Mouse (Mus musculus) forebrain, embryonic 16.5 days (tissue): ENCODE measurements around the gene Hdac5. TPM values are rescaled to one million over a fixed set of nuclear protein-coding genes. Genes with fewer than 3 reads are reported as not detected.

Experiments
- ATAC-seq: fragments of 200-750 bp; cut with Nextera tagmentation; 2 replicates; pipeline ENCODE4 v1.8.0; 2017; ENCODE audit warnings: mild to moderate bottlenecking, moderate library complexity
- H3K27ac ChIP-seq: fragments of 300-500 bp; sonication (generic); 2 replicates; pipeline ENCODE4 v1.5.1; 2014; ENCODE audit warnings: low read length, control low read depth
- H3K27me3 ChIP-seq: fragments of 300-500 bp; sonication (generic); replicated peaks from 2 replicates; pipeline ENCODE4 v1.6.1; 2014; ENCODE audit warnings: low read length; ENCODE audit not compliant: control insufficient read depth, insufficient read depth
- H3K36me3 ChIP-seq: fragments of 300-500 bp; sonication (generic); 2 replicates; pipeline ENCODE4 v1.6.1; 2014; ENCODE audit not compliant: control insufficient read depth, insufficient read depth
- H3K4me1 ChIP-seq: fragments of 300-500 bp; sonication (generic); replicated peaks from 2 replicates; pipeline ENCODE4 v1.6.1; 2014; ENCODE audit warnings: low read length; ENCODE audit not compliant: control insufficient read depth, insufficient read depth
- H3K4me2 ChIP-seq: fragments of 300-500 bp; sonication (generic); 2 replicates; pipeline ENCODE4 v1.6.1; 2014; ENCODE audit warnings: mild to moderate bottlenecking, low read length, control low read depth
- H3K4me3 ChIP-seq: fragments of 300-500 bp; sonication (generic); replicated peaks from 2 replicates; pipeline ENCODE4 v1.5.1; 2014; ENCODE audit warnings: mild to moderate bottlenecking, low read length, control low read depth
- H3K9ac ChIP-seq: fragments of 300-500 bp; sonication (generic); replicated peaks from 2 replicates; pipeline ENCODE4 v1.6.1; 2014; ENCODE audit warnings: low read depth, low read length, control low read depth
- H3K9me3 ChIP-seq: fragments of 300-500 bp; sonication (generic); 2 replicates; pipeline ENCODE4 v1.6.1; 2016; ENCODE audit warnings: low read length; ENCODE audit not compliant: control insufficient read depth
- WGBS: fragments of 180-500 bp; shearing (Covaris S2); extraction: QIAGEN DNeasy Blood & Tissue Kit; methylation state at CpG from one replicate; pipeline ENCODE4 v1.1.7; 2014; 5-methylcytosine and 5-hydroxymethylcytosine counted together
- polyA plus RNA-seq: library from polyadenylated mRNA; unstranded; fragments of >200 nt; fragmentation: Nextera tagmentation; extraction: Ambion mirVana; gene quantifications from 2 replicates; pipeline ENCODE4 v1.2.1, GENCODE M21; 2015

The Hdac5 gene
- polyA plus RNA-seq, 1 experiment from 2014 or later: 136 TPM

- ATAC-seq: no peak
- WGBS: 74% methylated on average over 3 of the region's 3 CpGs
- no peaks in the 10 kb centered on the region for H3K9me3 ChIP-seq
- H3K4me2 ChIP-seq: no peak overlapping the region
- no peaks in the 10 kb centered on the region for H3K27me3 ChIP-seq
- peaks cover 60% of the 10 kb centered on the region for H3K4me1 ChIP-seq
- H3K36me3 ChIP-seq: no peaks in the 10 kb centered on the region
- H3K27ac ChIP-seq: no peak overlapping the region
- H3K9ac ChIP-seq: no peak overlapping the region
- H3K4me3 ChIP-seq: no peak overlapping the region
These were observed 19.8 kb downstream of the Hdac5 start for GRCm38 (mm10) chr11:102210185-102210584.

- Histone ChIP-seq H3K9ac (no peak overlapping the region), H3K9me3 (no peaks in the 10 kb centered on the region), H3K4me2 (no peak overlapping the region), H3K36me3 (no peaks in the 10 kb centered on the region; the same call in 1 of the 2 replicates), H3K4me3 (no peak overlapping the region), H3K27ac (no peak overlapping the region), H3K4me1 (peaks cover 57% of the 10 kb centered on the region), H3K27me3 (no peaks in the 10 kb centered on the region)
- ATAC-seq: no peak
- WGBS: 9% methylated on average over 2 of the region's 2 CpGs
These were observed 20.2 kb downstream of the Hdac5 start for GRCm38 (mm10) chr11:102209742-102210141.

GRCm38 (mm10) chr11:102208846-102209245 lies 21.1 kb downstream of the Hdac5 start:
- Histone ChIP-seq H3K27me3 (no peaks in the 10 kb centered on the region), H3K9ac (no peak overlapping the region), H3K4me3 (no peak overlapping the region), H3K9me3 (no peaks in the 10 kb centered on the region), H3K4me2 (no peak overlapping the region), H3K4me1 (peaks cover 52% of the 10 kb centered on the region), H3K27ac (no peak overlapping the region; the same call in 1 of the 2 replicates), H3K36me3 (peaks cover 7% of the 10 kb centered on the region; the same call in 1 of the 2 replicates)
- WGBS: 33% methylated on average over 3 of the region's 4 CpGs
- 0 out of 2 replicates have a peak, but pooled peaks have one; percentile 3 for ATAC-seq

- no peaks in the 10 kb centered on the region for H3K27me3 ChIP-seq
- H3K9me3 ChIP-seq: no peaks in the 10 kb centered on the region
- H3K4me3 ChIP-seq: no peak overlapping the region
- H3K4me1 ChIP-seq: peaks cover 47% of the 10 kb centered on the region
- WGBS: 39% methylated on average over 11 of the region's 11 CpGs
- H3K9ac ChIP-seq: no peak overlapping the region
- peak overlapping the region; percentile 65 for H3K27ac ChIP-seq
- ATAC-seq: peak; percentile 76
- peaks cover 10% of the 10 kb centered on the region; the same call in 1 of the 2 replicates for H3K36me3 ChIP-seq
- 0 out of 2 replicates have a peak overlapping the region, but pooled peaks have one; percentile 4 for H3K4me2 ChIP-seq
These were observed 21.9 kb downstream of the Hdac5 start for GRCm38 (mm10) chr11:102207825-102208777.

GRCm38 (mm10) chr11:102206481-102206880 lies 23.5 kb downstream of the Hdac5 start:
- peaks cover 14% of the 10 kb centered on the region; the same call in 1 of the 2 replicates for H3K36me3 ChIP-seq

GRCm38 (mm10) chr11:102201408-102201821 lies 28.6 kb downstream of the Hdac5 start:
- ATAC-seq: peak; percentile 39; the same call in 1 of the 2 replicates
- WGBS: 79% methylated on average over 12 of the region's 12 CpGs
- no peaks in the 10 kb centered on the region for H3K9me3 ChIP-seq
- H3K4me1 ChIP-seq: no peaks in the 10 kb centered on the region; the same call in 1 of the 2 replicates
- H3K27me3 ChIP-seq: no peaks in the 10 kb centered on the region
- H3K4me2 ChIP-seq: no peak overlapping the region
- no peak overlapping the region for H3K27ac ChIP-seq
- no peak overlapping the region for H3K9ac ChIP-seq
- peaks cover 36% of the 10 kb centered on the region for H3K36me3 ChIP-seq
- H3K4me3 ChIP-seq: no peak overlapping the region

More at GRCm38 (mm10) chr11:102206481-102206880, 23.5 kb downstream of the Hdac5 start:
- Histone ChIP-seq H3K9me3 (no peaks in the 10 kb centered on the region), H3K4me2 (no peak overlapping the region), H3K4me3 (no peak overlapping the region), H3K9ac (no peak overlapping the region), H3K27ac (peak overlapping the region; percentile 30; the same call in 1 of the 2 replicates), H3K27me3 (no peaks in the 10 kb centered on the region), H3K4me1 (peaks cover 36% of the 10 kb centered on the region)
- ATAC-seq: no peak
- WGBS: 75% methylated on average over 29 of the region's 30 CpGs

- no peak for ATAC-seq
- WGBS: 89% methylated on average over 9 of the region's 9 CpGs
These were observed 30.1 kb downstream of the Hdac5 start for GRCm38 (mm10) chr11:102199856-102200255.

GRCm38 (mm10) chr11:102198245-102198644 lies 31.7 kb downstream of the Hdac5 start:
- no peak for ATAC-seq
- no peak overlapping the region for H3K27ac ChIP-seq
- 79% methylated on average over 6 of the region's 6 CpGs for WGBS

More at GRCm38 (mm10) chr11:102199856-102200255, 30.1 kb downstream of the Hdac5 start:
- Histone ChIP-seq H3K9ac (no peak overlapping the region), H3K4me1 (no peaks in the 10 kb centered on the region), H3K9me3 (no peaks in the 10 kb centered on the region), H3K4me3 (no peak overlapping the region), H3K36me3 (peaks cover 48% of the 10 kb centered on the region), H3K27ac (no peak overlapping the region), H3K27me3 (no peaks in the 10 kb centered on the region), H3K4me2 (no peak overlapping the region)

GRCm38 (mm10) chr11:102196018-102196797 lies 33.8 kb downstream of the Hdac5 start:
- ATAC-seq: no peak
- Histone ChIP-seq H3K4me1 (no peaks in the 10 kb centered on the region), H3K9ac (no peak overlapping the region), H3K4me3 (no peak overlapping the region), H3K9me3 (no peaks in the 10 kb centered on the region), H3K36me3 (peaks cover 37% of the 10 kb centered on the region), H3K27ac (no peak overlapping the region), H3K4me2 (no peak overlapping the region), H3K27me3 (no peaks in the 10 kb centered on the region)
- WGBS: 90% methylated on average over 21 of the region's 21 CpGs

More at GRCm38 (mm10) chr11:102198245-102198644, 31.7 kb downstream of the Hdac5 start:
- Histone ChIP-seq H3K9me3 (no peaks in the 10 kb centered on the region), H3K4me2 (no peak overlapping the region), H3K27me3 (no peaks in the 10 kb centered on the region), H3K4me3 (no peak overlapping the region), H3K36me3 (peaks cover 43% of the 10 kb centered on the region), H3K4me1 (no peaks in the 10 kb centered on the region), H3K9ac (no peak overlapping the region)
